Mouse (Mus musculus) embryonic facial prominence, embryonic 15.5 days (tissue): ENCODE results near the gene Arid3c. TPM values are rescaled to one million over a fixed set of nuclear protein-coding genes. Genes with fewer than 3 reads are reported as not detected.
A peak's percentile ranks its signal among the peaks of the same experiment; 100 is the strongest.
"Not testable (repeated sequence)": the region's sequence is repeated elsewhere in the genome, so short reads cannot be mapped to it uniquely, and the experiment has no call there.

Experiments
- ATAC-seq: fragments of 200-750 bp; cut with Nextera tagmentation; 2 replicates; pipeline ENCODE4 v1.8.0; 2017; ENCODE audit warnings: low read depth, moderate TSS enrichment; ENCODE audit not compliant: insufficient number of reproducible peaks, low FRiP score, low TSS enrichment
- H3K27ac ChIP-seq: fragments of 300-500 bp; sonication (generic); replicated peaks from 2 replicates; pipeline ENCODE4 v1.5.1; 2015; ENCODE audit warnings: mild to moderate bottlenecking, inconsistent platforms
- H3K27me3 ChIP-seq: fragments of 300-500 bp; sonication (generic); 2 replicates; pipeline ENCODE4 v1.6.1; 2015; ENCODE audit warnings: inconsistent platforms
- H3K36me3 ChIP-seq: fragments of 300-500 bp; sonication (generic); 2 replicates; pipeline ENCODE4 v1.6.1; 2015; ENCODE audit warnings: mild to moderate bottlenecking, inconsistent platforms
- H3K4me1 ChIP-seq: fragments of 300-500 bp; sonication (generic); 2 replicates; pipeline ENCODE4 v1.6.1; 2015; ENCODE audit warnings: inconsistent platforms
- H3K4me2 ChIP-seq: fragments of 300-500 bp; sonication (generic); replicated peaks from 2 replicates; pipeline ENCODE4 v1.6.1; 2015; ENCODE audit warnings: mild to moderate bottlenecking, inconsistent platforms
- H3K4me3 ChIP-seq: fragments of 300-500 bp; sonication (generic); replicated peaks from 2 replicates; pipeline ENCODE4 v1.5.1; 2015; ENCODE audit warnings: mild to moderate bottlenecking, inconsistent platforms
- H3K9ac ChIP-seq: fragments of 300-500 bp; sonication (generic); 2 replicates; pipeline ENCODE4 v1.6.1; 2015; ENCODE audit warnings: inconsistent platforms
- H3K9me3 ChIP-seq: fragments of 300-500 bp; sonication (generic); replicated peaks from 2 replicates; pipeline ENCODE4 v1.6.1; 2016; ENCODE audit warnings: inconsistent platforms
- WGBS: fragments of 180-500 bp; shearing (Covaris S2); methylation state at CpG from one replicate; pipeline ENCODE4 v1.1.7; 2015; 5-methylcytosine and 5-hydroxymethylcytosine counted together
- polyA plus RNA-seq: library from polyadenylated mRNA; unstranded; fragments of >200 nt; fragmentation: Nextera tagmentation; extraction: Ambion mirVana; gene quantifications from 2 replicates; pipeline ENCODE4 v1.2.1, GENCODE M21; 2015

Arid3c gene
- polyA plus RNA-seq: 0.12 and 0.16 TPM in 2 replicates

DNA sequence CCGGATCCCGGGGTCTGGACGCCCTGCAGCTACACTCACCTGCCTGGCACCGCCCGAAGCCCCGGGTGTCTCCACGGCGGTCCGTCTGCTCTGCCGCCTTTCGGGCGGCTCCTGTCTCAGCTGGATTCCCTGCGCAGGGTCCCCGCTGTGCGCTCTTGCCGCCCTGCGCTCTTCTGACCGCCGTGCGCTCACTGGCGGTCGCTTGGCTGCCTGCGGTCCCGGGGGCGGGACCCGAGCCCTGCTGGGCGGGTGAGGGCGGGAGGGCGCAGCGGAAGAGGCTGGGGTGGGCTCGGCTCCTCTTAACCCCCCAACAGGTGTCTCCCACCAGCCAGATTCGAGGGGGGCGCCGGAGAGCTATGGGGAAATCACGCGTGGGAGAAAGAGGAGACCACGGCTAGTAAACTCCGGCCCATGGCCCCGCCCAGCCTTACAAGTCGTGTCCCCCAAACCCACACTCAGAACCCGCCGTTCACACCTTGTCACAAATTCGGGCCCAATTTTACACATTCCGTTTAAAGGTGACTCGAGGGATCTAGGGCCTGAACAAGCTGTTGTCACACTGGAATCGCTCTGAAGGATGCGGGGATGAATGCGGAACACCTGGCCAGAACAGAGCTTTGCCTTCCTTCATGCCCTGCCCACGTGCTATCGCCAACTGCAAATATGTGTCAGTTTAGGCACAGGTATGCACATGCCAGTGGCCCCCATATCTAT, at the start of gene Arid3c:
TSS of gene Arid3c (minus strand) at position 91 of the 714 bp plus-strand sequence.
- Histone ChIP-seq H3K9me3 (no peaks in the 10 kb centered on the region), H3K27me3 (peaks cover 65% of the 10 kb centered on the region), H3K4me3 (peak within 1 kb of the TSS; percentile 38), H3K9ac (no peak within 1 kb of the TSS), H3K4me1 (peaks cover 10% of the 10 kb centered on the region), H3K36me3 (no peaks in the 10 kb centered on the region), H3K4me2 (peak within 1 kb of the TSS; percentile 71), H3K27ac (no peak within 1 kb of the TSS)
- WGBS: 2% methylated on average over 50 of the region's 50 CpGs
- peak; percentile 45 for ATAC-seq

DNA sequence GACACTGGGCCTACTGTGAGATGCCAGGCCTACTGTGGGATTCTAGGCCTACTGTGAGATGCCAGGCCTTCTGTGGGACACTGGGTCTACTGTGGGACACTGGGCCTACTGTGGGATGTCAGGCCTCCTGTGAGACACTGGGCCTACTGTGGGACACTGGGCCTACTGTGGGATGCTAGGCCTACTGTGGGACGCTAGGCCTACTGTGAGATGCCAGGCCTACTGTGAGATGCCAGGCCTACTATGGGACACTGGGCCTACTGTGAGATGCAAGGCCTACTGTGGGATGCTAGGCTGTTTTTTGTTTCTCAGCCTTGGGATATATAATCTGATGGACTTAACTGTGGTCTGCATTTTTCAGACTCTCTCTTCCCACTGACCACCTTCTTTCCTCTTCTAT, 44.9 kb upstream of the Arid3c start:
- not testable (repeated sequence) for H3K4me3 ChIP-seq, H3K36me3 ChIP-seq, H3K9ac ChIP-seq, H3K9me3 ChIP-seq, H3K4me2 ChIP-seq, H3K27me3 ChIP-seq, H3K27ac ChIP-seq, H3K4me1 ChIP-seq, ATAC-seq
- WGBS: 82% methylated on average over 1 of the region's 1 CpGs

DNA sequence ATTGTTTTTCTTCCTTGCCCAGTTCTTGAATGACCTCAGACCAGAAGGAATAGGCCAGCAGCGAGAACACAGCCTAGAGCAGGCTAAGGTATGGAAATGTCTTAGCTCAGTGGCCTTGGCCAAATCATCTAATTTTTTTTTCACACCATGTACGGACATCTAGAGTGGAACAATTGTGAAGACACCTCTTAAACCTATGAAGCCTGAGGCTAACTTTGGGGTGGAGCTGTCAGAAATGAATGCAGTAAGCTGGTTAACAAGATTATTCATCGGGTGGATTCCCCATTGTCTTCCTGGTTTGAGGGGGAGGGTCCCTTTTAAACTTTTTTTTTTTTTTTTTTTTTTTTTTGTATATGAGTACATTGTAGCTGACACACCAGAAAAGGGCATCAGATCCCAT, 43.6 kb upstream of the Arid3c start:
- Histone ChIP-seq H3K4me3 (peak overlapping the region; percentile 45), H3K27ac (peak overlapping the region; percentile 58; the same call in 1 of the 2 replicates), H3K4me2 (peak overlapping the region; percentile 52)
- 56% methylated on average over 3 of the region's 3 CpGs for WGBS
- not testable (repeated sequence) for H3K9me3 ChIP-seq, H3K9ac ChIP-seq, ATAC-seq, H3K4me1 ChIP-seq, H3K27me3 ChIP-seq, H3K36me3 ChIP-seq

DNA sequence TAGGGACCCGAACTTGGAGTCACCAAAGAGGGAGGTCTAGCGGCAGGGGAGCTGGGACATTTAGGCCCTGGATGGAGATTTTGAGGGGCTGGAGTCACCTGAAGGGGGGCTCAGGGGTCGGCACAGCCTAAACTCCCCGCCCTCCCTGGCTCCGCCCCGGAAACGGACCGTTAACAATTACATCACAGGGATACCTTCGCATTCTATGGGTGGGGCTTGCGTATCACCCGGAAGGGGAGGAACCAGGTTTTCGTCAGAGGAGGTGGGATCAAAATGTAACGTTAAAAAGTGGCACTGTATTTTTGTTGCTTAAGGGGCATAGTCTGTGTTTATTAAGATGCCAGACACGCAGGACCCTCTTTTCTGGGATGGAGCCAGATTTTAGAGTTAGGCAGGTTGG, 43.1 kb upstream of the Arid3c start, which contains the start of gene Ccl27a:
TSS of gene Ccl27a (minus strand) at position 246 of the 400 bp plus-strand sequence.
- ATAC-seq, H3K9ac ChIP-seq, H3K36me3 ChIP-seq, H3K9me3 ChIP-seq, H3K27me3 ChIP-seq, H3K4me1 ChIP-seq: not testable (repeated sequence)
- WGBS: under 1% methylated on average over 12 of the region's 14 CpGs
- Histone ChIP-seq H3K4me2 (peak within 1 kb of the TSS; percentile 52), H3K4me3 (peak within 1 kb of the TSS; percentile 45), H3K27ac (peak within 1 kb of the TSS; percentile 63; the same call in 1 of the 2 replicates)

DNA sequence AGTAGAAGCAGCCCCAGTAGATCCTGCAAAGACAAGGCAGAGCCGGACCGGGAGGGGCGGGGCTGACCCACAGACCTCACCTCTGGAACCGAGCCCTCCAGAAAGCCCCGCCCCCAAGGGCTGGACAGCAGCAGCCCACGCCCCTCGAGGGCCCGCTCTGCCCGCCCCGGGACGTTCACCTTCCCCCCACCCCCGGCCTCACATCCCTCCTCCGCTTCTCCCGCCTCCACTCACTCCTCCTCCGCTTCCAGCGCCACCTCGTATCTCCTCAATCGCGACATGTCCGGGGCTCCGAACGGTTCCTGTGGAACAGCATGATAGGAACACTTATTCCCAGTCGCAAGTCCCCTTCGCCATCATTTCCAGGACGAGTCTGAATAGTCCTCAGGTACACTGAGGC, 42.6 kb upstream of the Arid3c start:
- ATAC-seq, H3K27me3 ChIP-seq, H3K4me1 ChIP-seq, H3K36me3 ChIP-seq, H3K9ac ChIP-seq, H3K9me3 ChIP-seq: not testable (repeated sequence)
- 2% methylated on average over 15 of the region's 25 CpGs for WGBS
- Histone ChIP-seq H3K27ac (peak overlapping the region; percentile 63; the same call in 1 of the 2 replicates), H3K4me2 (peak overlapping the region; percentile 52), H3K4me3 (peak overlapping the region; percentile 45)

DNA sequence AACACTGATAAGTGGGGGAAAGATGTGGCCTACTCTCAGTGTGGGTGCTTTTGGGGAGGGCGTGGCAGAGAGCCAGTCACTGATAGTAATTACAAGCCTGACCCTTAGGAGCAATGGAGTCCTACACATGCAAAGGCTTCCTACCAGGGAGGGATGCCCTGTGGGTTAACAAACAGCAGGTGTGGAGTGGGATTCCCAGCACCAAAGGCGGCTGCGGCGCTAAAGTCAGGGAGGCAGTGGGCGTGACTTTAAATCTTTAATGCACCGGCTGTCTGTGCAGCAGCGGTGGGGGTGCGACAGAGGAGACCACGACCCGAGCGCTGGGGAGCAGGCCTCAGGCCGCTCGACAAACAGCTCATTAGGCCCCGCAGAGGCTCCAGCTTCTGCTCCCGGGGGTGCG, 42.0 kb upstream of the Arid3c start:
- not testable (repeated sequence) for ATAC-seq, H3K9ac ChIP-seq, H3K27ac ChIP-seq, H3K27me3 ChIP-seq, H3K4me1 ChIP-seq, H3K36me3 ChIP-seq, H3K9me3 ChIP-seq
- Histone ChIP-seq H3K4me2 (peak overlapping the region; percentile 38; the same call in 1 of the 2 replicates), H3K4me3 (peak overlapping the region; percentile 22; the same call in 1 of the 2 replicates)
- WGBS: 3% methylated on average over 7 of the region's 16 CpGs

DNA sequence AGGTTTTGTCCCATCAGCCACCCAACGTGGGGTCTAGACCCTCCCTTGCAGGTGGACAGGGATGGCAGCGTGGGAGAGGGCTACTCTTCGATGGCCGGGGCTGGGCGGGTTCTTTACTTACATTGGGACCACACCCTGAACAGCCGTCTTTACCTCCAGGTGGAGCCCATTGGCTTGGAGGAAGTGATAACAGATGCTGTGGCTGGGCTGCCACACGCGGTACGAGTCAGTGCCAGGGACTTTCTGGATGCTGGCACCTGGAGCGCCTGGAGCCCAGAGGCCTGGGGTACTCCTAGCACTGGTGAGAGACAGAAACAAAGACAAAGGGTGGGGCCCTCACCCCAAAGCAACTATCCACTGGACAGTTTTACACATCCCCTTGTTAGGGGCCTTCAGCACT, 36.4 kb upstream of the Arid3c start:
- ATAC-seq, H3K4me2 ChIP-seq: not testable (repeated sequence)
- WGBS: 72% methylated on average over 10 of the region's 10 CpGs

DNA sequence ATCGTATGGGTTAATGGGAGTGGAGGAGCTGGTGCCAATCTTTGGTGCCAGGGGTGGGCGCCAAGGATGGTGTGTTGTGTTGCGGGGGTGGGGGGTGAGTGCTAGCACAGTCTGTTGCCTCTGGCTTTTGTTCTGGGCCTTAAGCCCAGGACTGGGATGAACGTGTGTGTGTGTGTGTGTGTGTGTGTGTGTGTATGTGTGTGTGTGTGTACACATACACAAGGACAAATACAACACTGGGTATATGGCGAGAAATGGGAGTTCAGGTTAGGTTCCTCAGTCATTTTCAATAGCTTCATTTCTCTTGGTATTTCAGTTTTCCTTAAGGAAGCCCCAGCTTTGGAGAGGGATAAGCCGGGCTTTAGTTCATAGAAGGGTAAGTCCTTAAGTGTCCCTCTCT, 32.2 kb upstream of the Arid3c start:
- peak overlapping the region; percentile 95 for H3K27ac ChIP-seq
- H3K9ac ChIP-seq, H3K9me3 ChIP-seq, ATAC-seq, H3K27me3 ChIP-seq: not testable (repeated sequence)
- H3K36me3 ChIP-seq: peaks cover 16% of the 10 kb centered on the region
- peak overlapping the region; percentile 59 for H3K4me3 ChIP-seq
- 37% methylated on average over 5 of the region's 6 CpGs for WGBS
- peaks cover 38% of the 10 kb centered on the region for H3K4me1 ChIP-seq
- H3K4me2 ChIP-seq: peak overlapping the region; percentile 66

More for the DNA sequence above, 36.4 kb upstream of the Arid3c start:
- not testable (repeated sequence) for H3K9ac ChIP-seq, H3K27ac ChIP-seq, H3K27me3 ChIP-seq, H3K9me3 ChIP-seq, H3K4me3 ChIP-seq
- peaks cover 12% of the 10 kb centered on the region for H3K36me3 ChIP-seq
- H3K4me1 ChIP-seq: peaks cover 11% of the 10 kb centered on the region

DNA sequence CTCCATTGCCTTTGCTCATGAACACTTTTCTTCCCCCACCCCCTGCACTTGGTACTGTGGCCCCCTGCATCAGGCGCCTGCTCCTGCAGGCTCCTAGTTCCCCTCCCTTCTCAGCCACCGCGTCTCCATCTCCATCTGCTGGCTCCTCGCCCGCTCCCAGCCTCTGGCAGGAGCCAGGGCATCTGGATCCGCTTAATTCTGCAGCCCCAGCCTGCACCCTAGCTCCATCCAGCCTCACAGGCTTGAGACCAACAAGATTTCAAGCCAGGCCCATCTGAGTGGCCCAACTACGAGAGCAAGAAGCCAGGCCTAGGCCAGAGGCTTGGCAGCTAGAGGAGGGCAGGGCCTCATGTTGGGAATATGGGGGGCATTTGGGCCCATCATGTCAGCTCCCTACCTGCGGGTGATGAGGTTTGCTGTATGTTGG, 31.8 kb upstream of the Arid3c start:
- peak; percentile 81 for ATAC-seq
- H3K4me3 ChIP-seq: peak overlapping the region; percentile 59
- not testable (repeated sequence) for H3K9me3 ChIP-seq, H3K27me3 ChIP-seq
- H3K4me1 ChIP-seq: peaks cover 38% of the 10 kb centered on the region
- peak overlapping the region; percentile 95 for H3K27ac ChIP-seq
- WGBS: 33% methylated on average over 8 of the region's 8 CpGs
- peaks cover 13% of the 10 kb centered on the region; the same call in 1 of the 2 replicates for H3K36me3 ChIP-seq
- peak overlapping the region; percentile 18; the same call in 1 of the 2 replicates for H3K9ac ChIP-seq
- H3K4me2 ChIP-seq: peak overlapping the region; percentile 66

DNA sequence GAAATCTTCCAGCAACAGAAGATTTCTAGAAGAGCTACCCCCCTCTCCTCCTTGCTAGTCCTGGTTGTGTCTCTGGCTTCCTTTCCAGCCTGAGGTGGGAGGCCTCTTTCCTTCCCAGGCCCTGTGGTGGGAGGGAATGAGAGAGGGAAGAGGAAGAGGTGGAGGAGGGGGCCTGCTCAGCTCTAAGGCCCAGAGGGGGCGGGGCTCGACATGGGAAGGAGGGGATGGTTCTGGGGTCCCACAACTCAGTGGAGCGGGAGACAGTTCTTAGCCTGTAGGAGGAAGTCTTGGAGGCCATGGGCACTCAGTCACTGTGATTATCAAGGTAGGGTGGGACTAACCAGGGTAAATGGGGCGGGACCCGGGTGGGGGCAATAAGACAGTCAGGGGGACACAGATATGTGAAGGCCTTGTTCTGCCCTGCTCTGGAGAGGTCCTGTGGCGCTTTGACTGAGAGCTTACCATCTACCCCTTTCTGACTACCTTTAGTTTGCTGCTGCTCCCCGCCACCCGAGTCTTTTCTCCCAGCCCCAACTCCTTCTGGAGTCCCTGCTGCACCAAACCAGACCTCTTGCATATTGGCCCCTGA, 31.3 kb upstream of the Arid3c start:
- peak overlapping the region; percentile 66 for H3K4me2 ChIP-seq
- WGBS: 35% methylated on average over 8 of the region's 8 CpGs

DNA sequence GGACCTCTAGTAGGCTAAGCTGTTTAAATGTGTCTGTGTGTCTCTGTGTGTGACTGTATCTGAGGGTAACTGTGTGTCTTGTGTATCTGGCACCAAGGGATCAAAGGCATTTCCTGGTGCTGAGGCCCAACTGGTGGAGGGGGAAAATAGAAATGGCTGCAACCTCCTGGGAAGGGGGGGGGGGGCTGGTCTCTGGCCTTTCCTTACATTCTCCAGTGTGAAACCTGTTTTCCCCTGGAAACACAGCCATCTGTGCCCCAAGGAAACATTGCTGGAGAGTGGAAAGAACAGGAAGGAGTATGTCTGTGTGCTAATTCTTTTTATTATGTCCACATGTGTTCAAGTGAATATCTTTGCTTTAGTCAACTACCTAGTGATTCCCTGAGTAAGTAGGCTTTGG, 30.7 kb upstream of the Arid3c start:
- ATAC-seq: no peak
- Histone ChIP-seq H3K4me3 (peak overlapping the region; percentile 59), H3K9ac (0 out of 2 replicates have a peak overlapping the region, but pooled peaks have one; percentile 50), H3K27ac (peak overlapping the region; percentile 95), H3K9me3 (no peaks in the 10 kb centered on the region), H3K36me3 (peaks cover 15% of the 10 kb centered on the region; the same call in 1 of the 2 replicates), H3K4me1 (peaks cover 40% of the 10 kb centered on the region), H3K4me2 (peak overlapping the region; percentile 66), H3K27me3 (no peaks in the 10 kb centered on the region)

More for the DNA sequence above, 31.3 kb upstream of the Arid3c start:
- Histone ChIP-seq H3K27me3 (no peaks in the 10 kb centered on the region), H3K9ac (peak overlapping the region; percentile 18; the same call in 1 of the 2 replicates), H3K4me1 (peaks cover 38% of the 10 kb centered on the region), H3K4me3 (peak overlapping the region; percentile 59), H3K36me3 (peaks cover 15% of the 10 kb centered on the region; the same call in 1 of the 2 replicates), H3K27ac (peak overlapping the region; percentile 95), H3K9me3 (no peaks in the 10 kb centered on the region)
- ATAC-seq: peak; percentile 81
